Mouse (Mus musculus) stomach, embryonic 15.5 days (tissue): Measurements from ENCODE around the gene Galnt15. TPM values are rescaled to one million over a fixed set of nuclear protein-coding genes. Genes with fewer than 3 reads are reported as not detected.

Experiments used
- ATAC-seq: fragments of 200-750 bp; cut with Nextera tagmentation; 2 replicates; pipeline ENCODE4 v1.8.0; 2017; ENCODE audit warnings: low read depth, moderate number of reproducible peaks, moderate TSS enrichment; ENCODE audit not compliant: insufficient read depth, low FRiP score
- H3K27ac ChIP-seq: fragments of 300-500 bp; sonication (generic); 2 replicates; pipeline ENCODE4 v1.5.1; 2015; ENCODE audit warnings: mild to moderate bottlenecking, inconsistent platforms
- H3K27me3 ChIP-seq: fragments of 300-500 bp; sonication (generic); replicated peaks from 2 replicates; pipeline ENCODE4 v1.6.1; 2015; ENCODE audit warnings: inconsistent platforms
- H3K36me3 ChIP-seq: fragments of 300-500 bp; sonication (generic); 2 replicates; pipeline ENCODE4 v1.6.1; 2015; ENCODE audit warnings: inconsistent platforms
- H3K4me1 ChIP-seq: fragments of 300-500 bp; sonication (generic); 2 replicates; pipeline ENCODE4 v1.6.1; 2015; ENCODE audit warnings: inconsistent platforms
- H3K4me2 ChIP-seq: fragments of 300-500 bp; sonication (generic); 2 replicates; pipeline ENCODE4 v1.6.1; 2015; ENCODE audit warnings: mild to moderate bottlenecking, inconsistent platforms
- H3K4me3 ChIP-seq: fragments of 300-500 bp; sonication (generic); replicated peaks from 2 replicates; pipeline ENCODE4 v1.5.1; 2015; ENCODE audit warnings: inconsistent platforms
- H3K9ac ChIP-seq: fragments of 300-500 bp; sonication (generic); 2 replicates; pipeline ENCODE4 v1.6.1; 2015; ENCODE audit warnings: inconsistent platforms
- H3K9me3 ChIP-seq: fragments of 300-500 bp; sonication (generic); 2 replicates; pipeline ENCODE4 v1.6.1; 2016; ENCODE audit warnings: inconsistent platforms
- WGBS: fragments of 180-500 bp; shearing (Covaris S2); methylation state at CpG from one replicate; pipeline ENCODE4 v1.1.7; 2015; 5-methylcytosine and 5-hydroxymethylcytosine counted together
- polyA plus RNA-seq: library from polyadenylated mRNA; unstranded; fragments of >200 nt; fragmentation: Nextera tagmentation; extraction: Ambion mirVana; gene quantifications from 2 replicates; pipeline ENCODE4 v1.2.1, GENCODE M21; 2015

Galnt15 gene
- polyA plus RNA-seq, 1 experiment from 2014 or later: 0.05 TPM

- Histone ChIP-seq H3K4me3 (no peak overlapping the region), H3K4me2 (no peak overlapping the region), H3K4me1 (peaks cover 7% of the 10 kb centered on the region; the same call in 1 of the 2 replicates), H3K9me3 (no peaks in the 10 kb centered on the region), H3K27ac (no peak overlapping the region), H3K27me3 (no peaks in the 10 kb centered on the region), H3K9ac (no peak overlapping the region), H3K36me3 (peaks cover 28% of the 10 kb centered on the region; the same call in 1 of the 2 replicates)
- WGBS: 83% methylated on average over 11 of the region's 11 CpGs
- no peak for ATAC-seq
These were observed 64.8 kb downstream of the Galnt15 start for GRCm38 (mm10) chr14:32093500-32094117.

DNA sequence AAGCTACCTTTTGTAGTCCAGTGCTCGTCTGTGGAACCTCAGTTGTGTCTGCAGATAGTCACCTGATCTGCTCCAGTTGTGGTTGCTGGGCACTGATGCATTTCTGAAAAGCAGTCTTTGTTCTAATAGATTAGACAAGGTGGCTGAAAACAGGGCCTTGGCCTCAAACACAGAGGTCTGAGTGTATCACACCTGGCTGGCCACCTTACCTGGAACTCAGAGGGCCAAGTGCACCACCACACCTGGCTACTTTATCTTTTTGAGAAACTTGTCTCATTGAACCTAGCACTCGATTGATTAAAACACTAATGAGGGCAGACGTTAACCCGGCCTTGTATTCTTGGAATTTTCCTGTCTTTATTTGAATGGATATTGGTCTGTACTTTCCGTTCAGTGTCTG, 66.9 kb downstream of the Galnt15 start:
- Histone ChIP-seq H3K4me3 (no peak overlapping the region), H3K27ac (no peak overlapping the region), H3K4me2 (no peak overlapping the region), H3K36me3 (peaks cover 44% of the 10 kb centered on the region), H3K9me3 (no peaks in the 10 kb centered on the region), H3K27me3 (no peaks in the 10 kb centered on the region), H3K4me1 (peaks cover 7% of the 10 kb centered on the region; the same call in 1 of the 2 replicates), H3K9ac (no peak overlapping the region)
- 82% methylated on average over 5 of the region's 5 CpGs for WGBS
- no peak for ATAC-seq

DNA sequence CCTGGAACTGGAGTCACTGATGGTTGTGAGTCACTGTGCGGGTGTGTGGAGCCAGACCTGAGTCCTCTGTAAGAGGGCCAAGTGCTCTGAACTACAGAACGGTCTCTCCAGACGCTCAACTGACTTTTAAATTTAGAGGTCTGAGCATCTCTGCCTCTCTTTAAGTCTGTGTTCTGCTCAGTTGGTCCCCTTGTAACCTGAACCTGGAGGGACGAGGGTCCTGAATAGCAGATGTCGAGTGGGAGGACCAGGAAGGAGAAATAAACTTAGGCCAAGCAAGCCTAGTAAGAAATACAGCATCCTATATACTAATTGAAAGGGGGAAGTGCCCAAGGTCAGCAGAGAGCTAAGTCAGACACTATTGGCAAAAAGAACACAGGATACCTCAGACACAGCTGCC, 68.0 kb downstream of the Galnt15 start:
- H3K4me1 ChIP-seq: no peaks in the 10 kb centered on the region
- H3K4me3 ChIP-seq: no peak overlapping the region
- H3K27me3 ChIP-seq: no peaks in the 10 kb centered on the region
- 87% methylated on average over 5 of the region's 5 CpGs for WGBS
- H3K9ac ChIP-seq: no peak overlapping the region
- peaks cover 48% of the 10 kb centered on the region for H3K36me3 ChIP-seq
- ATAC-seq: no peak
- H3K27ac ChIP-seq: no peak overlapping the region
- no peak overlapping the region for H3K4me2 ChIP-seq
- H3K9me3 ChIP-seq: no peaks in the 10 kb centered on the region

DNA sequence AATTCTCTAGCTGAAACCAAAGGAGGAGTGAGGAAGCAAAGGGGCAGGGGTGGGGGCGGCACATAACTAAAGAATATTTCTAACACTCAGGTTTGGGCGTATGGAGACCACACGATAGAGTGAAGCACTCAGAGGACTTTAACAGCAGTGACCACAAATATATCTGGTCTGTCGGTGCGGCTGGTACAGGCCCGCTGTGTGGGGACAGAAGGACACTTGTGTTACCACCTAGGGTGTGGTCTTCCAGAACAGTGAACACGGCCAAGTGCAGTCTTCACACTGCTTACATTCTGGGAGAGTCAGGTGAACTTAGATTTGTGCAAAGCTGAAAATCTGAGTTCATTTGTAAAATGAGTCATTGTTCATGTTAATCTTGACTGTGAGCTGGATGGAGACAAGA, 68.9 kb downstream of the Galnt15 start:
- Histone ChIP-seq H3K27me3 (no peaks in the 10 kb centered on the region), H3K36me3 (peaks cover 48% of the 10 kb centered on the region)

GRCm38 (mm10) chr14:32098951-32099350, 70.2 kb downstream of the Galnt15 start:
- ATAC-seq: no peak
- Histone ChIP-seq H3K27ac (no peak overlapping the region), H3K4me3 (no peak overlapping the region), H3K4me1 (no peaks in the 10 kb centered on the region), H3K27me3 (no peaks in the 10 kb centered on the region), H3K9me3 (no peaks in the 10 kb centered on the region), H3K4me2 (no peak overlapping the region), H3K9ac (no peak overlapping the region), H3K36me3 (peaks cover 44% of the 10 kb centered on the region)
- WGBS: 97% methylated on average over 3 of the region's 3 CpGs

More for the DNA sequence above, 68.9 kb downstream of the Galnt15 start:
- WGBS: 94% methylated on average over 7 of the region's 7 CpGs
- no peak overlapping the region for H3K4me2 ChIP-seq
- no peak for ATAC-seq
- no peak overlapping the region for H3K9ac ChIP-seq
- H3K27ac ChIP-seq: no peak overlapping the region
- no peaks in the 10 kb centered on the region for H3K4me1 ChIP-seq
- H3K9me3 ChIP-seq: no peaks in the 10 kb centered on the region
- no peak overlapping the region for H3K4me3 ChIP-seq

DNA sequence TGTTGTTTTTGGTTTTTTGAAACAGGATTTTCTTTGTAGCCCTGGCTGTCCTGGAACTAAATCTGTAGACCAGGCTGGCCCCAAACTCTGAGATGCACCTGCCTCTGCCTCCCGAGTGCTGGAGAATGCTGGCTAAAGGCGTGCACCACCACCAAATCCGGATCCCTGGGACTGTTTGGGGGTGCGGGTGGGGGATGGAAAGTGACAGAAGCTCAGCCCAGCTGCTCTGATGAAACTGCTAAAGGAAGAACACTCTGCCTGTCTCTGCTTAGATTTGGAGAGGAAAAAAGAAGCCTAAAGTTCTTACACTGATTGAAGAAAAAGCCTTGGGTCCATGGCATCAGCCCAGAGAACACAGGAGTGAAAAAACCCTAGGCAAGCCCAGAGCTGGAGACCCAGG, 74.8 kb downstream of the Galnt15 start:
- Histone ChIP-seq H3K4me1 (no peaks in the 10 kb centered on the region), H3K4me2 (no peak overlapping the region), H3K36me3 (peaks cover 21% of the 10 kb centered on the region), H3K9me3 (no peaks in the 10 kb centered on the region), H3K27me3 (no peaks in the 10 kb centered on the region), H3K27ac (no peak overlapping the region), H3K9ac (no peak overlapping the region), H3K4me3 (no peak overlapping the region)
- ATAC-seq: no peak
- 82% methylated on average over 4 of the region's 4 CpGs for WGBS

DNA sequence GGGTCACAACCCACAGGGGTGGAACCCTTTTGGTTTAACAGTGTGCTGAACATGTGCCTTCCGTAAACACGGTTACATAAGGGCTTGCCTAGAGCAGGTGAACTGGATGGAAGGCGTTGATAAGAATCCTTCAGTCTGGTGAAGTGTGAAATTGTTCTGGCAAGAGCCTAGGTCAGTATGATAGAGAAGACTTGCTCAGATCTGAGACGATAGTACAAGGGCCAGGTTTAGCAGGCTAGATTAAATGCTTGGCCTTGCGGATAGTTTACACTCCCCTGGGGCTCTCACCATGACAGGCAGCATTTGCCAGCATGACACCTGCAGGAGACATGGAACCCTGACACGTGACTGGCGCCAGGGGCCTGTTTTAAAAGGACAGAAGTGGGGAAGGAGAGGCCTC, 76.9 kb downstream of the Galnt15 start:
- no peak overlapping the region for H3K27ac ChIP-seq
- no peaks in the 10 kb centered on the region for H3K27me3 ChIP-seq
- no peaks in the 10 kb centered on the region for H3K9me3 ChIP-seq
- no peak overlapping the region for H3K4me3 ChIP-seq
- H3K4me2 ChIP-seq: no peak overlapping the region
- H3K9ac ChIP-seq: no peak overlapping the region
- 47% methylated on average over 7 of the region's 7 CpGs for WGBS
- no peak for ATAC-seq
- 0 out of 2 replicates have a peak, but pooled peaks cover 4% of the 10 kb centered on the region for H3K36me3 ChIP-seq
- no peaks in the 10 kb centered on the region for H3K4me1 ChIP-seq

GRCm38 (mm10) chr14:32106911-32107310, 78.1 kb downstream of the Galnt15 start:
- ATAC-seq: no peak
- no peak overlapping the region for H3K9ac ChIP-seq
- no peaks in the 10 kb centered on the region for H3K9me3 ChIP-seq
- H3K4me1 ChIP-seq: no peaks in the 10 kb centered on the region
- WGBS: 84% methylated on average over 4 of the region's 4 CpGs
- H3K27ac ChIP-seq: no peak overlapping the region
- no peaks in the 10 kb centered on the region for H3K36me3 ChIP-seq
- no peaks in the 10 kb centered on the region for H3K27me3 ChIP-seq
- no peak overlapping the region for H3K4me3 ChIP-seq
- no peak overlapping the region for H3K4me2 ChIP-seq

Other genes with a start within 250 kb of the Galnt15 start
- gene Ankrd28, start 198.3 kb upstream of the Galnt15 start, polyA plus RNA-seq: 6.9 and 7.6 TPM in 2 replicates
- 30.9 and 31.2 TPM in 2 replicates for gene Oxnad1, start 56.4 kb downstream of the Galnt15 start, polyA plus RNA-seq
- 91.0 and 92.2 TPM in 2 replicates for gene Dph3, start 56.7 kb downstream of the Galnt15 start, polyA plus RNA-seq
- gene Msmb, start 113.0 kb downstream of the Galnt15 start, polyA plus RNA-seq: not detected in 2 replicates
- 122 and 136 TPM in 2 replicates for gene Ncoa4, start 130.9 kb downstream of the Galnt15 start, polyA plus RNA-seq
- gene Timm23, start 172.9 kb downstream of the Galnt15 start, polyA plus RNA-seq: 203 and 260 TPM in 2 replicates
- 34.2 and 41.6 TPM in 2 replicates for gene Parg, start 173.0 kb downstream of the Galnt15 start, polyA plus RNA-seq